Mouse (Mus musculus): ENCODE measurements at regions not wholly inside any gene's neighbourhood (a gene's known extent, or its start where the extent isn't known, plus 50 kb on each side); places are given as distances from the start of the nearest gene placed in this dataset. TPM values are rescaled to one million over a fixed set of nuclear protein-coding genes. Genes with fewer than 3 reads are reported as not detected.

GRCm38 (mm10) chr8:15221211-15221912 lies 175.5 kb upstream of the BB014433 start:
- Histone ChIP-seq H3K9ac (ENCODE audit: low read length) (no peak overlapping the region), H3K27ac (replicated peaks) (no peak overlapping the region), H3K4me2 (replicated peaks; ENCODE audit: low read depth) (no peak overlapping the region), H3K4me3 (ENCODE audit: low read depth, low read length) (no peak overlapping the region), H3K9me3 (ENCODE audit: control insufficient read depth, low read length) (no peaks in the 10 kb centered on the region), H3K4me1 (replicated peaks; ENCODE audit: control insufficient read depth, insufficient read depth) (no peaks in the 10 kb centered on the region), H3K36me3 (ENCODE audit: control insufficient read depth, insufficient read depth, low read length) (no peaks in the 10 kb centered on the region), H3K27me3 (ENCODE audit: control insufficient read depth, insufficient read depth, low read length) (no peaks in the 10 kb centered on the region)
- 38% methylated on average over 13 of the region's 13 CpGs for WGBS
- DNase-seq (ENCODE audit: low spot score) (peak; percentile 64), ATAC-seq (ENCODE audit: low FRiP score, low TSS enrichment) (peak; percentile 46; the same call in 1 of the 2 replicates)
- TF ChIP-seq CTCF (IDR thresholded peaks at IDR 0.05; ENCODE audit: low read depth) (peak; percentile 79), EP300 (optimal IDR thresholded peaks at IDR 0.05) (no peak)

GRCm38 (mm10) chr8:15209856-15210521 lies 164.1 kb upstream of the BB014433 start:
- WGBS: 63% methylated on average over 6 of the region's 6 CpGs
- TF ChIP-seq EP300 (optimal IDR thresholded peaks at IDR 0.05): no peak

GRCm38 (mm10) chr8:15201556-15201955 lies 155.7 kb upstream of the BB014433 start:
- ATAC-seq (ENCODE audit: low FRiP score, low TSS enrichment) (no peak), DNase-seq (ENCODE audit: low spot score) (no peak)
- Histone ChIP-seq H3K27ac (replicated peaks) (no peak overlapping the region), H3K4me1 (replicated peaks; ENCODE audit: control insufficient read depth, insufficient read depth) (no peaks in the 10 kb centered on the region), H3K9me3 (ENCODE audit: control insufficient read depth, low read length) (no peaks in the 10 kb centered on the region), H3K9ac (ENCODE audit: low read length) (no peak overlapping the region), H3K4me3 (ENCODE audit: low read depth, low read length) (no peak overlapping the region), H3K4me2 (replicated peaks; ENCODE audit: low read depth) (no peak overlapping the region), H3K27me3 (ENCODE audit: control insufficient read depth, insufficient read depth, low read length) (no peaks in the 10 kb centered on the region), H3K36me3 (ENCODE audit: control insufficient read depth, insufficient read depth, low read length) (no peaks in the 10 kb centered on the region)
- 86% methylated on average over 6 of the region's 6 CpGs for WGBS
- TF ChIP-seq CTCF (IDR thresholded peaks at IDR 0.05; ENCODE audit: low read depth): no peak
- TF ChIP-seq EP300 (optimal IDR thresholded peaks at IDR 0.05): no peak

More at GRCm38 (mm10) chr8:15209856-15210521, 164.1 kb upstream of the BB014433 start:
- no peak overlapping the region for H3K4me2 ChIP-seq (replicated peaks; ENCODE audit: low read depth)
- no peak overlapping the region for H3K9ac ChIP-seq (ENCODE audit: low read length)
- no peaks in the 10 kb centered on the region for H3K36me3 ChIP-seq (ENCODE audit: control insufficient read depth, insufficient read depth, low read length)
- ATAC-seq (ENCODE audit: low FRiP score, low TSS enrichment) (no peak), DNase-seq (ENCODE audit: low spot score) (no peak)
- H3K27me3 ChIP-seq (ENCODE audit: control insufficient read depth, insufficient read depth, low read length): no peaks in the 10 kb centered on the region
- H3K9me3 ChIP-seq (ENCODE audit: control insufficient read depth, low read length): no peaks in the 10 kb centered on the region
- no peak overlapping the region for H3K4me3 ChIP-seq (ENCODE audit: low read depth, low read length)
- H3K4me1 ChIP-seq (replicated peaks; ENCODE audit: control insufficient read depth, insufficient read depth): no peaks in the 10 kb centered on the region
- H3K27ac ChIP-seq (replicated peaks): no peak overlapping the region

GRCm38 (mm10) chr8:15190708-15191107 lies 144.8 kb upstream of the BB014433 start:
- Histone ChIP-seq H3K4me2 (replicated peaks; ENCODE audit: low read depth) (no peak overlapping the region), H3K36me3 (ENCODE audit: control insufficient read depth, insufficient read depth, low read length) (no peaks in the 10 kb centered on the region), H3K27ac (replicated peaks) (no peak overlapping the region), H3K9me3 (ENCODE audit: control insufficient read depth, low read length) (no peaks in the 10 kb centered on the region), H3K27me3 (ENCODE audit: control insufficient read depth, insufficient read depth, low read length) (no peaks in the 10 kb centered on the region), H3K4me3 (ENCODE audit: low read depth, low read length) (no peak overlapping the region), H3K4me1 (replicated peaks; ENCODE audit: control insufficient read depth, insufficient read depth) (no peaks in the 10 kb centered on the region), H3K9ac (ENCODE audit: low read length) (no peak overlapping the region)
- ATAC-seq (ENCODE audit: low FRiP score, low TSS enrichment) (no peak), DNase-seq (ENCODE audit: low spot score) (no peak)
- TF ChIP-seq EP300 (optimal IDR thresholded peaks at IDR 0.05) (no peak), CTCF (IDR thresholded peaks at IDR 0.05; ENCODE audit: low read depth) (no peak)
- WGBS: 52% methylated on average over 3 of the region's 3 CpGs

GRCm38 (mm10) chr8:15189079-15189612 lies 143.3 kb upstream of the BB014433 start:
- Histone ChIP-seq H3K4me1 (replicated peaks; ENCODE audit: control insufficient read depth, insufficient read depth) (no peaks in the 10 kb centered on the region), H3K27ac (replicated peaks) (no peak overlapping the region), H3K9me3 (ENCODE audit: control insufficient read depth, low read length) (no peaks in the 10 kb centered on the region), H3K4me3 (ENCODE audit: low read depth, low read length) (no peak overlapping the region), H3K27me3 (ENCODE audit: control insufficient read depth, insufficient read depth, low read length) (no peaks in the 10 kb centered on the region), H3K9ac (ENCODE audit: low read length) (no peak overlapping the region), H3K4me2 (replicated peaks; ENCODE audit: low read depth) (no peak overlapping the region), H3K36me3 (ENCODE audit: control insufficient read depth, insufficient read depth, low read length) (no peaks in the 10 kb centered on the region)
- DNase-seq (ENCODE audit: low spot score) (no peak), ATAC-seq (ENCODE audit: low FRiP score, low TSS enrichment) (no peak)
- TF ChIP-seq EP300 (optimal IDR thresholded peaks at IDR 0.05) (no peak), CTCF (IDR thresholded peaks at IDR 0.05; ENCODE audit: low read depth) (no peak)
- 50% methylated on average over 10 of the region's 10 CpGs for WGBS

Small RNAs in the stretch of these regions (microRNA-seq; reads per million reads assigned to microRNA genes)
- gene Gm25255 (not detected), gene Gm25871 (not detected)

Measured in stomach, postnatal 0 days (tissue).